Mouse (Mus musculus): ENCODE measurements at regions not wholly inside any gene's neighbourhood (a gene's known extent, or its start where the extent isn't known, plus 50 kb on each side); places are given as distances from the start of the nearest gene placed in this dataset.

DNA sequence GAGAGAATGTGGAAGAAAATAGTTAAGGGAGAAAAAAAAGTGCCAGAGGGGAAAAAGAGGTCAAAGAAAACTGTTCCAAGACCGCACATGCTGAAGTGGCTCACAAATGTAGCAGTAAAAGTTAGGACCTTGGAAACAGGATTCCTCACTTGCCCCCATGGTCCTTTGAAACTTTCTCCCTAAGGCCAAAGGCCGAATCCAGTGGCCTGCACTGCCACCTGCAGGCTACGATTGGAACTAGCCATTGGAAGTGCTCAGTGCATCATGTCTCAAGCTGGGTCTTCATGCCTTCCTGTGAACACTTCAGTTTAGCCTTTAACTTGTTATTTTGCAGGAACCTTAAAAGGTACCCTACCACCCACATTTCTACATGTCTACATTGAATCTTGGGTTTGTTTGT lies 56.3 kb upstream of the Mctp2 start:
- H3K4me3 ChIP-seq (ENCODE audit: control insufficient read depth in 1 of 2, insufficient read depth in 1 of 2, low read depth in 2 of 2, low read length in 2 of 2): no peak overlapping the region
- DNase-seq (ENCODE audit: low read depth, low spot score): peak; percentile 11
- TF ChIP-seq RAD21 (IDR thresholded peaks at IDR 0.05; ENCODE audit: low read depth, low read length) (peak; percentile 23), UBTF (IDR thresholded peaks at IDR 0.05; ENCODE audit: borderline replicate concordance, insufficient read depth, low read depth, low read length) (no peak), SMC3 (IDR thresholded peaks at IDR 0.05; ENCODE audit: low read depth, low read length) (peak; percentile 15; the same call in 1 of the 2 replicates), CTCF (IDR thresholded peaks at IDR 0.05 in 2 of 3, conservative IDR thresholded peaks at IDR 0.05 in 1 of 3; ENCODE audit: control insufficient read depth in 1 of 3, insufficient read depth in 1 of 3, low read depth in 2 of 3, low read length in 3 of 3, poor library complexity in 1 of 3, severe bottlenecking in 1 of 3) (peak; percentile 37 to 71 (median 41))
- H3K27ac ChIP-seq (ENCODE audit: control insufficient read depth, low read depth, low read length): no peak overlapping the region
- no peak overlapping the region for H3K9ac ChIP-seq (ENCODE audit: control insufficient read depth, low read depth, low read length, poor library complexity, severe bottlenecking)
- no peaks in the 10 kb centered on the region for H3K9me3 ChIP-seq (replicated peaks; ENCODE audit: insufficient read depth, low read length)
- H3K27me3 ChIP-seq (ENCODE audit: control insufficient read depth in 1 of 2, insufficient read depth in 2 of 2, low read length in 2 of 2): no peaks in the 10 kb centered on the region
- H3K79me2 ChIP-seq (ENCODE audit: control insufficient read depth, insufficient read depth, low read length, poor library complexity): no peaks in the 10 kb centered on the region
- H3K36me3 ChIP-seq (ENCODE audit: control insufficient read depth in 1 of 2, insufficient read depth in 2 of 2, low read length in 2 of 2): no peaks in the 10 kb centered on the region
- no peaks in the 10 kb centered on the region for H3K4me1 ChIP-seq (ENCODE audit: control insufficient read depth in 1 of 2, insufficient read depth in 2 of 2, low read length in 2 of 2)

DNA sequence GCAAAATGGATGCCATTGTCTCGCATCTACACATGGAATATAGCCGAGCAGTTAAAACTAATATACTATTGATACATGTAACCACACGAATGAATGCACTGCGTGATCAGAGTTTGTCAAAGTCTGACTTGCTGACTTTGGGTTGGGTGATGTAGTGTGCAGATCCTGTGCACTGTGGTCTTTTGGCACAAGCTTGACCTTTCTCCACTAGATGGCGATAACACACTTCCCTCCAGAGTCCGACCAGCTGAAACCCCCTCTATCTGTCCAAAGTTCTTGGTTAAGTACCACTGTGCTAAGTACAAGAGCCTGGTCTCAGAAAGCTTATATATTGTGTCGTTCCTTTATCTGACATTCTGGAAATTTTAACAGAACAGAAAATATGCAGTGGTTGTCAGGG lies 84.9 kb upstream of the Mctp2 start:
- H3K9ac ChIP-seq (ENCODE audit: control insufficient read depth, low read depth, low read length, poor library complexity, severe bottlenecking): no peak overlapping the region

DNA sequence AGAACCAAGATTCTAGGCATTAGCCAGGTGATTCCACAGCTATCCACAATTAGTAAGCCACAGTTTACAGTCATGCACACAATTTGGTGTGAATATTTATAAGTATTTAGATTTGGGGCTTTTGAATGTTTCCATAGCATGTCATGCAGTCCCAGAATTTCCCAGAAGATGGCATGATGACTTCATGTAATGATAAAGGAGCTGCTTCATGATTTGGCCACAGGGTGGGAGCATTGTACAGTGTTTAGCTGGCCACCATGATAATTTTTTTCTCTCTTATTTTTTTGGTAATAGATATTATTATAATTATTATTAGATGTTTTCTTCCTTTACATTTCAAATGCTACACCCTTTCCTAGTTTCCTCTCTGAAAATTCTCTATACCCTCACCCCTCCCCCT lies 93.6 kb upstream of the Mctp2 start:
- Histone ChIP-seq H3K27me3 (ENCODE audit: control insufficient read depth in 1 of 2, insufficient read depth in 2 of 2, low read length in 2 of 2) (no peaks in the 10 kb centered on the region), H3K9me3 (replicated peaks; ENCODE audit: insufficient read depth, low read length) (no peaks in the 10 kb centered on the region), H3K27ac (ENCODE audit: control insufficient read depth, low read depth, low read length) (no peak overlapping the region), H3K79me2 (ENCODE audit: control insufficient read depth, insufficient read depth, low read length, poor library complexity) (no peaks in the 10 kb centered on the region), H3K4me3 (ENCODE audit: control insufficient read depth in 1 of 2, insufficient read depth in 1 of 2, low read depth in 2 of 2, low read length in 2 of 2) (no peak overlapping the region), H3K4me1 (ENCODE audit: control insufficient read depth in 1 of 2, insufficient read depth in 2 of 2, low read length in 2 of 2) (no peaks in the 10 kb centered on the region), H3K9ac (ENCODE audit: control insufficient read depth, low read depth, low read length, poor library complexity, severe bottlenecking) (no peak overlapping the region), H3K36me3 (ENCODE audit: control insufficient read depth in 1 of 2, insufficient read depth in 2 of 2, low read length in 2 of 2) (no peaks in the 10 kb centered on the region)
- TF ChIP-seq CHD2 (IDR thresholded peaks at IDR 0.05; ENCODE audit: low read length) (no peak), ZMIZ1 (IDR thresholded peaks at IDR 0.05; ENCODE audit: low read depth, low read length) (no peak), NRF1 (IDR thresholded peaks at IDR 0.05; ENCODE audit: insufficient read depth, low read depth, low read length, poor library complexity, severe bottlenecking) (no peak), ZNF384 (IDR thresholded peaks at IDR 0.05; ENCODE audit: low read depth, low read length) (peak; percentile 46; the same call in 1 of the 2 replicates), ZC3H11A (IDR thresholded peaks at IDR 0.05; ENCODE audit: low read depth, low read length) (peak; percentile 70), KAT2A (conservative IDR thresholded peaks at IDR 0.05; ENCODE audit: low read depth, low read length) (no peak), NELFE (IDR thresholded peaks at IDR 0.05; ENCODE audit: low read depth, low read length) (no peak), RAD21 (IDR thresholded peaks at IDR 0.05; ENCODE audit: low read depth, low read length) (peak; percentile 70), E2F4 (IDR thresholded peaks at IDR 0.05; ENCODE audit: borderline replicate concordance, low read depth, low read length) (no peak), UBTF (IDR thresholded peaks at IDR 0.05; ENCODE audit: borderline replicate concordance, insufficient read depth, low read depth, low read length) (no peak), CTCF (IDR thresholded peaks at IDR 0.05 in 2 of 3, conservative IDR thresholded peaks at IDR 0.05 in 1 of 3; ENCODE audit: control insufficient read depth in 1 of 3, insufficient read depth in 1 of 3, low read depth in 2 of 3, low read length in 3 of 3, poor library complexity in 1 of 3, severe bottlenecking in 1 of 3) (peak in 2 of 3 experiments; percentile 30 to 83; a peak in 3 of 6 replicates), MAX (IDR thresholded peaks at IDR 0.05; ENCODE audit: low read length) (no peak), MAFK (IDR thresholded peaks at IDR 0.05; ENCODE audit: borderline replicate concordance, low read depth, low read length) (no peak), SMC3 (IDR thresholded peaks at IDR 0.05; ENCODE audit: low read depth, low read length) (peak; percentile 65)
- DNase-seq (ENCODE audit: low read depth, low spot score): peak; percentile 28

More for the DNA sequence above, 84.9 kb upstream of the Mctp2 start:
- no peaks in the 10 kb centered on the region for H3K36me3 ChIP-seq (ENCODE audit: control insufficient read depth in 1 of 2, insufficient read depth in 2 of 2, low read length in 2 of 2)
- H3K4me1 ChIP-seq (ENCODE audit: control insufficient read depth in 1 of 2, insufficient read depth in 2 of 2, low read length in 2 of 2): no peaks in the 10 kb centered on the region
- H3K9me3 ChIP-seq (replicated peaks; ENCODE audit: insufficient read depth, low read length): no peaks in the 10 kb centered on the region
- H3K27ac ChIP-seq (ENCODE audit: control insufficient read depth, low read depth, low read length): no peak overlapping the region
- H3K79me2 ChIP-seq (ENCODE audit: control insufficient read depth, insufficient read depth, low read length, poor library complexity): no peaks in the 10 kb centered on the region
- no peak overlapping the region for H3K4me3 ChIP-seq (ENCODE audit: control insufficient read depth in 1 of 2, insufficient read depth in 1 of 2, low read depth in 2 of 2, low read length in 2 of 2)
- no peaks in the 10 kb centered on the region for H3K27me3 ChIP-seq (ENCODE audit: control insufficient read depth in 1 of 2, insufficient read depth in 2 of 2, low read length in 2 of 2)
- peak; percentile 24 for DNase-seq (ENCODE audit: low read depth, low spot score)
- TF ChIP-seq RAD21 (IDR thresholded peaks at IDR 0.05; ENCODE audit: low read depth, low read length) (peak; percentile 44), MXI1 (IDR thresholded peaks at IDR 0.05; ENCODE audit: low read depth, low read length) (no peak), SMC3 (IDR thresholded peaks at IDR 0.05; ENCODE audit: low read depth, low read length) (peak; percentile 40), CTCF (IDR thresholded peaks at IDR 0.05 in 2 of 3, conservative IDR thresholded peaks at IDR 0.05 in 1 of 3; ENCODE audit: control insufficient read depth in 1 of 3, insufficient read depth in 1 of 3, low read depth in 2 of 3, low read length in 3 of 3, poor library complexity in 1 of 3, severe bottlenecking in 1 of 3) (peak; percentile 25 to 46 (median 45)), ELF1 (IDR thresholded peaks at IDR 0.05; ENCODE audit: low read depth, low read length) (no peak)

Measured in MEL (cell line).